Mouse (Mus musculus) embryonic facial prominence, embryonic 12.5 days (tissue): ENCODE data around the gene Tmem230. TPM values are rescaled to one million over a fixed set of nuclear protein-coding genes. Genes with fewer than 3 reads are reported as not detected.
"Not testable (repeated sequence)": the region's sequence is repeated elsewhere in the genome, so short reads cannot be mapped to it uniquely, and the experiment has no call there.

ENCODE experiments used
- ATAC-seq: fragments of 200-750 bp; cut with Nextera tagmentation; 2 replicates; pipeline ENCODE4 v1.8.0; 2017; ENCODE audit not compliant: insufficient number of reproducible peaks, insufficient read depth, low FRiP score, low TSS enrichment
- H3K27ac ChIP-seq: fragments of 300-500 bp; sonication (generic); 2 replicates; pipeline ENCODE4 v1.5.1; 2016; ENCODE audit warnings: mild to moderate bottlenecking
- H3K27me3 ChIP-seq: fragments of 300-500 bp; sonication (generic); 2 replicates; pipeline ENCODE4 v1.6.1; 2016; ENCODE audit warnings: mild to moderate bottlenecking, moderate library complexity
- H3K36me3 ChIP-seq: fragments of 300-500 bp; sonication (generic); 2 replicates; pipeline ENCODE4 v1.6.1; 2016; ENCODE audit warnings: mild to moderate bottlenecking
- H3K4me1 ChIP-seq: fragments of 300-500 bp; sonication (generic); 2 replicates; pipeline ENCODE4 v1.6.1; 2016
- H3K4me2 ChIP-seq: fragments of 300-500 bp; sonication (generic); replicated peaks from 2 replicates; pipeline ENCODE4 v1.6.1; 2016; ENCODE audit warnings: mild to moderate bottlenecking, moderate library complexity
- H3K4me3 ChIP-seq: fragments of 300-500 bp; sonication (generic); 2 replicates; pipeline ENCODE4 v1.5.1; 2016; ENCODE audit warnings: mild to moderate bottlenecking
- H3K9ac ChIP-seq: fragments of 300-500 bp; sonication (generic); 2 replicates; pipeline ENCODE4 v1.6.1; 2016; ENCODE audit warnings: mild to moderate bottlenecking, moderate library complexity
- H3K9me3 ChIP-seq: fragments of 300-500 bp; sonication (generic); 2 replicates; pipeline ENCODE4 v1.6.1; 2016; ENCODE audit warnings: mild to moderate bottlenecking, moderate library complexity
- WGBS: fragments of 180-500 bp; shearing (Covaris S2); methylation state at CpG from one replicate; pipeline ENCODE4 v1.1.7; 2016; 5-methylcytosine and 5-hydroxymethylcytosine counted together
- polyA plus RNA-seq: library from polyadenylated mRNA; unstranded; fragments of >200 nt; fragmentation: Nextera tagmentation; extraction: Ambion mirVana; gene quantifications from 2 replicates; pipeline ENCODE4 v1.2.1, GENCODE M21; 2016

The Tmem230 gene
- polyA plus RNA-seq = 47.6 and 54.8 TPM in 2 replicates

GRCm38 (mm10) chr2:132247539-132248313 is at the start of gene Tmem230:
Gene Tmem230 (minus strand): TSS chr2:132247807.
- Histone ChIP-seq H3K4me1 (peaks cover 15% of the 10 kb centered on the region; the same call in 1 of the 2 replicates), H3K36me3 (peaks cover 31% of the 10 kb centered on the region), H3K27ac (peak within 1 kb of the TSS; percentile 77)

GRCm38 (mm10) chr2:132293694-132294450 is 46.3 kb upstream of the Tmem230 start:
- Histone ChIP-seq H3K27ac (no peak overlapping the region), H3K9me3 (no peaks in the 10 kb centered on the region), H3K27me3 (no peaks in the 10 kb centered on the region), H3K4me3 (no peak overlapping the region), H3K4me2 (no peak overlapping the region), H3K9ac (no peak overlapping the region), H3K4me1 (no peaks in the 10 kb centered on the region), H3K36me3 (peaks cover 36% of the 10 kb centered on the region)
- no peak for ATAC-seq
- WGBS = 92% methylated on average over 10 of the region's 10 CpGs

More at GRCm38 (mm10) chr2:132247539-132248313, at the start of gene Tmem230:
- H3K27me3 ChIP-seq = no peaks in the 10 kb centered on the region
- peak; percentile 91 for ATAC-seq
- no peaks in the 10 kb centered on the region for H3K9me3 ChIP-seq
- WGBS = 5% methylated on average over 50 of the region's 50 CpGs
- H3K9ac ChIP-seq = peak within 1 kb of the TSS; percentile 66
- H3K4me2 ChIP-seq = peak within 1 kb of the TSS; percentile 80
- peak within 1 kb of the TSS; percentile 61 for H3K4me3 ChIP-seq

- no peak for ATAC-seq
- Histone ChIP-seq H3K4me3 (no peak overlapping the region), H3K9me3 (no peaks in the 10 kb centered on the region; the same call in 1 of the 2 replicates), H3K4me1 (no peaks in the 10 kb centered on the region), H3K4me2 (no peak overlapping the region), H3K36me3 (peaks cover 21% of the 10 kb centered on the region; the same call in 1 of the 2 replicates), H3K9ac (no peak overlapping the region), H3K27me3 (no peaks in the 10 kb centered on the region), H3K27ac (no peak overlapping the region)
- WGBS = 47% methylated on average over 4 of the region's 4 CpGs
Observed at GRCm38 (mm10) chr2:132292083-132292482, 44.5 kb upstream of the Tmem230 start.

- Histone ChIP-seq H3K4me2 (no peak overlapping the region), H3K27me3 (no peaks in the 10 kb centered on the region), H3K4me3 (no peak overlapping the region), H3K4me1 (no peaks in the 10 kb centered on the region), H3K36me3 (peaks cover 19% of the 10 kb centered on the region; the same call in 1 of the 2 replicates), H3K27ac (0 out of 2 replicates have a peak overlapping the region, but pooled peaks have one; percentile 9), H3K9me3 (no peaks in the 10 kb centered on the region; the same call in 1 of the 2 replicates), H3K9ac (no peak overlapping the region)
- 79% methylated on average over 3 of the region's 3 CpGs for WGBS
- no peak for ATAC-seq
Observed at GRCm38 (mm10) chr2:132291265-132291664, 43.7 kb upstream of the Tmem230 start.

- 81% methylated on average over 6 of the region's 6 CpGs for WGBS
- no peaks in the 10 kb centered on the region for H3K4me1 ChIP-seq
- peaks cover 15% of the 10 kb centered on the region; the same call in 1 of the 2 replicates for H3K36me3 ChIP-seq
- 0 out of 2 replicates have a peak overlapping the region, but pooled peaks have one; percentile 9 for H3K27ac ChIP-seq
- no peaks in the 10 kb centered on the region for H3K27me3 ChIP-seq
- no peak overlapping the region for H3K4me3 ChIP-seq
- no peaks in the 10 kb centered on the region; the same call in 1 of the 2 replicates for H3K9me3 ChIP-seq
- ATAC-seq = no peak
- no peak overlapping the region for H3K4me2 ChIP-seq
- no peak overlapping the region for H3K9ac ChIP-seq
Observed at GRCm38 (mm10) chr2:132290808-132291207, 43.2 kb upstream of the Tmem230 start.

- not testable (repeated sequence) for H3K4me3 ChIP-seq, H3K4me2 ChIP-seq, ATAC-seq, H3K36me3 ChIP-seq, H3K27ac ChIP-seq, H3K9ac ChIP-seq, H3K9me3 ChIP-seq, H3K27me3 ChIP-seq, H3K4me1 ChIP-seq
- WGBS = 78% methylated on average over 5 of the region's 7 CpGs
Observed at GRCm38 (mm10) chr2:132289213-132289612, 41.6 kb upstream of the Tmem230 start.

- Histone ChIP-seq H3K27me3 (no peaks in the 10 kb centered on the region), H3K4me2 (no peak overlapping the region), H3K27ac (no peak overlapping the region), H3K4me3 (no peak overlapping the region), H3K9ac (no peak overlapping the region), H3K9me3 (no peaks in the 10 kb centered on the region; the same call in 1 of the 2 replicates), H3K4me1 (peaks cover 34% of the 10 kb centered on the region), H3K36me3 (no peaks in the 10 kb centered on the region)
- ATAC-seq = no peak
- WGBS = 90% methylated on average over 9 of the region's 9 CpGs
Observed at GRCm38 (mm10) chr2:132286376-132287076, 38.9 kb upstream of the Tmem230 start.

- peaks cover 35% of the 10 kb centered on the region for H3K4me1 ChIP-seq
- H3K4me2 ChIP-seq, H3K36me3 ChIP-seq, H3K4me3 ChIP-seq, H3K9ac ChIP-seq, H3K9me3 ChIP-seq, H3K27me3 ChIP-seq, H3K27ac ChIP-seq, ATAC-seq: not testable (repeated sequence)
- 90% methylated on average over 5 of the region's 5 CpGs for WGBS
Observed at GRCm38 (mm10) chr2:132285722-132286121, 38.1 kb upstream of the Tmem230 start.

- Histone ChIP-seq H3K27me3 (no peaks in the 10 kb centered on the region), H3K27ac (peak overlapping the region; percentile 80), H3K9me3 (no peaks in the 10 kb centered on the region; the same call in 1 of the 2 replicates), H3K4me2 (no peak overlapping the region), H3K36me3 (0 out of 2 replicates have a peak, but pooled peaks cover 5% of the 10 kb centered on the region), H3K4me1 (peaks cover 35% of the 10 kb centered on the region), H3K4me3 (no peak overlapping the region), H3K9ac (no peak overlapping the region)
- WGBS = 73% methylated on average over 12 of the region's 12 CpGs
- no peak for ATAC-seq
Observed at GRCm38 (mm10) chr2:132284492-132285139, 37.0 kb upstream of the Tmem230 start.

GRCm38 (mm10) chr2:132283236-132284070 is 35.8 kb upstream of the Tmem230 start:
- Histone ChIP-seq H3K4me3 (no peak overlapping the region), H3K9me3 (no peaks in the 10 kb centered on the region; the same call in 1 of the 2 replicates), H3K27me3 (no peaks in the 10 kb centered on the region), H3K27ac (peak overlapping the region; percentile 80), H3K4me2 (no peak overlapping the region), H3K36me3 (0 out of 2 replicates have a peak, but pooled peaks cover 5% of the 10 kb centered on the region), H3K9ac (no peak overlapping the region), H3K4me1 (peaks cover 35% of the 10 kb centered on the region)
- ATAC-seq = 0 out of 2 replicates have a peak, but pooled peaks have one; percentile 30
- WGBS = 59% methylated on average over 15 of the region's 15 CpGs
